Mouse (Mus musculus): ENCODE results near the gene Zfp653. TPM values are rescaled to one million over a fixed set of nuclear protein-coding genes. Genes with fewer than 3 reads are reported as not detected.

Gene Zfp653
- polyA plus RNA-seq, 1 experiment, result 8.0 TPM

DNA sequence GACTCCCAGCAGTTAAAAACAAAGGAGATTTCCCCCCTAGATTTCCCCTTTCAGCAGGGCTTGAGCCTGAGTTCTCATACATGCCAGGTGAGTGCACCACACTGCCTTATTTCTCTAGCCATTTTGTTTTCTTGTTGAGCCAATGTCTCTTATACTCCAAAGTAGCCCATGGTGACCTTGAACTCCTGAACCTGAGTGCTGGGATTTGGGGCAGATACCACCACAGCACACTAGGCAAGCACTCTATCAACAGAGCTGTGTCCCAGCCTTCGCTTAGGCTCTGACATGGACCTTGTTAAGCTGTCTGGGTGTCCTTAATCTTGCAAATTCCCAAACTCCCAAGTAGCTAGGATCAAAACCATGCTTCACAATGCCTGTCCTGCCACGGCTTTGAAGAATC, 29.3 kb downstream of the Zfp653 start:
- no peak overlapping the region for H3K4me3 ChIP-seq (ENCODE audit: insufficient read depth, poor library complexity, severe bottlenecking)
- no peak for TF ChIP-seq FOSL1 (IDR thresholded peaks at IDR 0.05; ENCODE audit: insufficient read depth, low read length, poor library complexity, severe bottlenecking)
- no peak for TF ChIP-seq USF1 (IDR thresholded peaks at IDR 0.05; ENCODE audit: low read depth)
- TF ChIP-seq CEBPB (IDR thresholded peaks at IDR 0.05; ENCODE audit: low read depth), result no peak
- no peak for TF ChIP-seq CTCF (IDR thresholded peaks at IDR 0.05; ENCODE audit: control insufficient read depth, insufficient read depth, insufficient read length)
- TF ChIP-seq MYOG (IDR thresholded peaks at IDR 0.05; ENCODE audit: control insufficient read depth, extremely low read depth, insufficient read length), result no peak
- TF ChIP-seq MYOD1 (IDR thresholded peaks at IDR 0.05; ENCODE audit: control insufficient read depth, insufficient read length, low read depth), result no peak
- no peak for TF ChIP-seq MAX (IDR thresholded peaks at IDR 0.05)
- no peaks in the 10 kb centered on the region for H3K79me2 ChIP-seq (ENCODE audit: control insufficient read depth, insufficient read depth)
- peaks cover 15% of the 10 kb centered on the region for H3K27me3 ChIP-seq (ENCODE audit: control insufficient read depth, insufficient read depth, insufficient read length)
- no peaks in the 10 kb centered on the region for H3K79me3 ChIP-seq (ENCODE audit: low read depth)
- no peak overlapping the region for H3ac ChIP-seq (ENCODE audit: control insufficient read depth, insufficient read length, low read depth)
- H3K36me3 ChIP-seq (ENCODE audit: control insufficient read depth, insufficient read depth), result no peaks in the 10 kb centered on the region

DNA sequence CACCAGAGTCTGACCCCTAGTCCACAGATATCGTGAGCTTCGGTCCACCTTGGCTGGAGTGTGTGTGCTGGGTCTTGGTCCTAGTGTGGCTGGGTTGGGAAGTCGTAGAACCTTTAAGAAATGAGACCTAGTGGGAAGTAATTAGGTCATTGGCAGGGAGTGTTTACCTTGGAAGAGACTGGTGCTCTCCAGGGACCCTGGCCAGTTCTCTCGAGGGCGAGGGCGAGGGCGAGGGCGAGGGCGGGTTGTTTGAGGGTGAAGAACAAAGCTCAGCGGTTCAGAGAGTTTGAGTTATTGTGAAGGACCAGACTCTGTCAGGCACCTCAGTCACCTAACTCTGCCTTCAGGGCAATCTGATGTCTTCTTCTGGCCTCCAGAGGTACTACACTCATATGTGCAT, 33.4 kb downstream of the Zfp653 start:
- Histone ChIP-seq H3K27me3 (ENCODE audit: control insufficient read depth, insufficient read depth, insufficient read length) (peaks cover 24% of the 10 kb centered on the region), H3K79me3 (ENCODE audit: low read depth) (no peaks in the 10 kb centered on the region), H3K4me3 (ENCODE audit: insufficient read depth, poor library complexity, severe bottlenecking) (no peak overlapping the region), H3K36me3 (ENCODE audit: control insufficient read depth, insufficient read depth) (no peaks in the 10 kb centered on the region), H3K79me2 (ENCODE audit: control insufficient read depth, insufficient read depth) (no peaks in the 10 kb centered on the region), H3ac (ENCODE audit: control insufficient read depth, insufficient read length, low read depth) (no peak overlapping the region)
- TF ChIP-seq MYOD1 (IDR thresholded peaks at IDR 0.05; ENCODE audit: control insufficient read depth, insufficient read length, low read depth), result no peak
- TF ChIP-seq FOSL1 (IDR thresholded peaks at IDR 0.05; ENCODE audit: insufficient read depth, low read length, poor library complexity, severe bottlenecking), result no peak
- no peak for TF ChIP-seq USF1 (IDR thresholded peaks at IDR 0.05; ENCODE audit: low read depth)
- TF ChIP-seq CTCF (IDR thresholded peaks at IDR 0.05; ENCODE audit: control insufficient read depth, insufficient read depth, insufficient read length), result no peak
- TF ChIP-seq CEBPB (IDR thresholded peaks at IDR 0.05; ENCODE audit: low read depth), result no peak
- TF ChIP-seq MYOG (IDR thresholded peaks at IDR 0.05; ENCODE audit: control insufficient read depth, extremely low read depth, insufficient read length), result no peak
- TF ChIP-seq MAX (IDR thresholded peaks at IDR 0.05), result no peak

DNA sequence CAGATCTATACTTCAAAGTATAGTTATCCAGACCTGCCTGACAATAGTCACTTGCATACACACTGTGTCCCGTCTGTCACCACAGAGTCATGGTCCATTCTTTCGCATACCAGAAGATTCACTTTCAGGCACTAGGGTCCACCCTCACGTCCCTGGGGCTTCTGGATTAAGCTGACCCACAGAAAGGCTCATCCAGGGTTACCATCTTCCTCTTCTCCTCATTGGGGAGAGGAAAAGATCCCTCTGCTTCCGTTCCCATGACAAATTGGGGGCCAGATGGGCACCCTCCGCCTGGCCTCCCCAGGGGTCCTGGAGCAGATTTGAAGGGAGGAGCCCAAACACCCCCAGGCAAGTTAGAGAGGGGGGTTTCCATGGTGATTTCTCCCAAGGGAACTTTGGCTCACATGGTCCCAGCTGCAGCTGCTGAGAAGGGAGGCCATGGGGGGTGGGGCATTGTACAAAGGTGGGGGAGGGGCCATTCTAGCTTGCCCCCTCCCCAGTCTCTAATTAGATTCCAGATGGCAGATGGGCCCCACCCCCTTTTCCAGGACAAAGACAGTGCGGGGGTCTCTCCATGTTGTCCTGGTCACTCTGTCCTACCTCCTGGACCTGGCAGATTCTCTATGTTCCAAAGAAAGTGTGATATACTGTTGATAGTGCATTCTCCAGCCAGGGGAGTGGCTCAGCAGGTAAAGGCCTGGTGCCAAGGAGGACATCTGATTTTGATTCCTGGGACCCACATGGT, 35.7 kb downstream of the Zfp653 start:
- Histone ChIP-seq H3ac (ENCODE audit: control insufficient read depth, insufficient read length, low read depth) (no peak overlapping the region), H3K36me3 (ENCODE audit: control insufficient read depth, insufficient read depth) (no peaks in the 10 kb centered on the region), H3K79me2 (ENCODE audit: control insufficient read depth, insufficient read depth) (no peaks in the 10 kb centered on the region), H3K79me3 (ENCODE audit: low read depth) (no peaks in the 10 kb centered on the region), H3K4me3 (ENCODE audit: insufficient read depth, poor library complexity, severe bottlenecking) (no peak overlapping the region), H3K27me3 (ENCODE audit: control insufficient read depth, insufficient read depth, insufficient read length) (peaks cover 27% of the 10 kb centered on the region)
- no peak for TF ChIP-seq MYOG (IDR thresholded peaks at IDR 0.05; ENCODE audit: control insufficient read depth, extremely low read depth, insufficient read length)
- no peak for TF ChIP-seq CEBPB (IDR thresholded peaks at IDR 0.05; ENCODE audit: low read depth)
- TF ChIP-seq FOSL1 (IDR thresholded peaks at IDR 0.05; ENCODE audit: insufficient read depth, low read length, poor library complexity, severe bottlenecking), result no peak
- TF ChIP-seq USF1 (IDR thresholded peaks at IDR 0.05; ENCODE audit: low read depth), result no peak
- TF ChIP-seq CTCF (IDR thresholded peaks at IDR 0.05; ENCODE audit: control insufficient read depth, insufficient read depth, insufficient read length), result no peak
- TF ChIP-seq MYOD1 (IDR thresholded peaks at IDR 0.05; ENCODE audit: control insufficient read depth, insufficient read length, low read depth), result no peak
- TF ChIP-seq MAX (IDR thresholded peaks at IDR 0.05), result no peak

DNA sequence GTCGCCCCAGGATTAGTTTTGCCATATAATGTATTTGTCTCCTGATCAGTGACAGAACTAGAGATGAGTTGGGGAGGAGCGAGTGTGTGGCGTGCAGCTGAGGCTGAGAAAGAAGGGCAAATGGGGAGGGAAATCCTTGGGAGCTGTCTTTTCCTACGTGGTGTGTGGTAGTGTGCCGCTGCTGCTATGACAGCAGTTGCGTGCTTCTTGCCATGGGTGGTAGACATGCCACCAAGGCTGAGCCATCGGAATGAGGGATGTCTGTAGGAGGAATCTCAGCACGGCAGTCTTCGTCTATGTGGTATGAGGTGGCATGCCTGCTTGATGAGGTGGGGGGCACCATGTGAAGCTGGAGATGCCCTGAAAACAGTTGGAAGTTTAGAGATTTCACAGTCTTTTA, 40.8 kb downstream of the Zfp653 start:
- Histone ChIP-seq H3K4me3 (ENCODE audit: insufficient read depth, poor library complexity, severe bottlenecking) (no peak overlapping the region), H3ac (ENCODE audit: control insufficient read depth, insufficient read length, low read depth) (no peak overlapping the region), H3K79me3 (ENCODE audit: low read depth) (no peaks in the 10 kb centered on the region), H3K27me3 (ENCODE audit: control insufficient read depth, insufficient read depth, insufficient read length) (peaks cover 32% of the 10 kb centered on the region), H3K36me3 (ENCODE audit: control insufficient read depth, insufficient read depth) (no peaks in the 10 kb centered on the region), H3K79me2 (ENCODE audit: control insufficient read depth, insufficient read depth) (no peaks in the 10 kb centered on the region)
- TF ChIP-seq FOSL1 (IDR thresholded peaks at IDR 0.05; ENCODE audit: insufficient read depth, low read length, poor library complexity, severe bottlenecking) (no peak), USF1 (IDR thresholded peaks at IDR 0.05; ENCODE audit: low read depth) (no peak), CEBPB (IDR thresholded peaks at IDR 0.05; ENCODE audit: low read depth) (no peak), MYOG (IDR thresholded peaks at IDR 0.05; ENCODE audit: control insufficient read depth, extremely low read depth, insufficient read length) (no peak), CTCF (IDR thresholded peaks at IDR 0.05; ENCODE audit: control insufficient read depth, insufficient read depth, insufficient read length) (no peak), MYOD1 (IDR thresholded peaks at IDR 0.05; ENCODE audit: control insufficient read depth, insufficient read length, low read depth) (no peak), MAX (IDR thresholded peaks at IDR 0.05) (no peak)

DNA sequence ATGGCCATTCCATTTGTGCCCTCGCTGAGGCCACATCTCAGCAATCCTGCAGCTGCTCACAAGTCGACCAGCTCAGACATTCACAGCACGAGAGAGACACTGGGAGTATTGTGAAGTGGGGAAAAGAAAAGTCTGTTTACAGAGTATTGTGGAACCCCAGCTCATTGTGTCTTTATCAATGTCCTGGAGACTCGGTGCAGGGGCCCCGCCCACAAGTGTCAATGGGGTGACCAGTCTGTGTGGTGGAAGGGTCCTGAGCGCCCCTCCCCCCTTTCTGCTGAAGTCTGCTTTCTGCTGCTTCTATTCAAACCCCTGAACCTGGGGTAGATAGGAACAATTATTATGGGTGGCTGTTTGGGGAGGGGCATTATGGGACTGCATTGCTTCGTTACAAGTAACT, 42.7 kb downstream of the Zfp653 start:
- Histone ChIP-seq H3K27me3 (ENCODE audit: control insufficient read depth, insufficient read depth, insufficient read length) (peaks cover 32% of the 10 kb centered on the region), H3K36me3 (ENCODE audit: control insufficient read depth, insufficient read depth) (no peaks in the 10 kb centered on the region), H3K79me2 (ENCODE audit: control insufficient read depth, insufficient read depth) (no peaks in the 10 kb centered on the region), H3K4me3 (ENCODE audit: insufficient read depth, poor library complexity, severe bottlenecking) (no peak overlapping the region), H3ac (ENCODE audit: control insufficient read depth, insufficient read length, low read depth) (no peak overlapping the region), H3K79me3 (ENCODE audit: low read depth) (no peaks in the 10 kb centered on the region)
- TF ChIP-seq MYOD1 (IDR thresholded peaks at IDR 0.05; ENCODE audit: control insufficient read depth, insufficient read length, low read depth), result no peak
- no peak for TF ChIP-seq MAX (IDR thresholded peaks at IDR 0.05)

DNA sequence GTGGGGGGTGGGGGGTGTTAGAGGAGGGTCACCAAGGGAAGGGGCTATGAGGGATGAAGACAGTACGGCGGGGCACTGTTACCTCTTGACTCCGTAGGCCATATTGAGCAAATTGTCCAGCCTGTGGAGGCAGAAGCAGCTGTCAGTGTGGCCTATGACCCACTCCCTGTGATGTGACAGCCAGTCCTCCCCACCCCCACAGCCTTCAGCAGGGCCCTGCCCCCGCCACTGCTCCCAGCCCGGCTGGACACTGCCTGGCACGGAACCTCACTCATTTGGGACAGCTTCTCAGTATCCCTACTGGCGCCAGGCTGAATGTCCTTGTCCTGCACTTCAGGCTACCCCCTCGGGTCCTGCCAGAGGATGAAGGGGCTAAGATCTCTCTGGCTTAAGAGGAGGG, 46.6 kb downstream of the Zfp653 start:
- no peaks in the 10 kb centered on the region for H3K79me2 ChIP-seq (ENCODE audit: control insufficient read depth, insufficient read depth)
- TF ChIP-seq CTCF (IDR thresholded peaks at IDR 0.05; ENCODE audit: control insufficient read depth, insufficient read depth, insufficient read length), result no peak
- no peak for TF ChIP-seq MYOD1 (IDR thresholded peaks at IDR 0.05; ENCODE audit: control insufficient read depth, insufficient read length, low read depth)
- no peak for TF ChIP-seq CEBPB (IDR thresholded peaks at IDR 0.05; ENCODE audit: low read depth)
- no peak for TF ChIP-seq FOSL1 (IDR thresholded peaks at IDR 0.05; ENCODE audit: insufficient read depth, low read length, poor library complexity, severe bottlenecking)
- TF ChIP-seq USF1 (IDR thresholded peaks at IDR 0.05; ENCODE audit: low read depth), result no peak
- no peak for TF ChIP-seq MAX (IDR thresholded peaks at IDR 0.05)
- TF ChIP-seq MYOG (IDR thresholded peaks at IDR 0.05; ENCODE audit: control insufficient read depth, extremely low read depth, insufficient read length), result no peak
- no peaks in the 10 kb centered on the region for H3K79me3 ChIP-seq (ENCODE audit: low read depth)
- H3K27me3 ChIP-seq (ENCODE audit: control insufficient read depth, insufficient read depth, insufficient read length), result peaks cover 19% of the 10 kb centered on the region
- H3K4me3 ChIP-seq (ENCODE audit: insufficient read depth, poor library complexity, severe bottlenecking), result no peak overlapping the region
- H3ac ChIP-seq (ENCODE audit: control insufficient read depth, insufficient read length, low read depth), result no peak overlapping the region
- H3K36me3 ChIP-seq (ENCODE audit: control insufficient read depth, insufficient read depth), result no peaks in the 10 kb centered on the region

Measured in C2C12 (cell line).